In the genomic region with DNA sequence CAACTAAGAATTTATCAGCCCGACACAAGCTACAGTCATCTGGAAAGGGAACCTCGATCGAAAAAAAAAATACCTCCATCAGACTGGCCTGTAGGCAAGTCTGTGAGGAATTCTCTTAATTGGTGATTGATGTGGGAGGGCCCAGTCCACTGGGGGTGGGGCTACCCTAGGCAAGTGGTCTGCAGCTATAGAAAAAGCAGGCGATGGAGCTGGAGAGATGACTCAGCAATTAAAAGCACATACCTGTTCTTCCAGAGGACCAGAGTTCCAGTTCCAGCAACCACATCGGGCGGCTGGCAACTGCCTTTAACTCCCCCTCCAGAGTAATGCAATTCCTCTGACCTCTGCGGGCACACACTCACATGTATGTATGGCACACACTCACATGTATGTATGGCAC, we compare ENCODE assay signal across 27 mouse cellular contexts. TPM values are rescaled to one million over a fixed set of nuclear protein-coding genes. Genes with fewer than 3 reads are reported as not detected.
DNase-seq lines count a peak whose midpoint lies in the region; ATAC-seq and TF ChIP-seq lines count a peak whose summit lies in the region.
"Had no signal": no experiment of that assay in that cellular context is flagged by ENCODE, and none has a peak within 500 bp of the region (broad histone marks: within the 10 kb centered on the region; RNA-seq: fewer than 3 reads in every experiment).

No protein-coding gene starts in this region.

- no peaks in the 10 kb centered on the region for H3K36me3 ChIP-seq in MEL (ENCODE audit: control insufficient read depth in 1 of 2, insufficient read depth in 2 of 2, low read length in 2 of 2)
- H3K36me3 ChIP-seq in intestine, embryonic 15.5 days = no peaks in the 10 kb centered on the region
- H3K36me3 ChIP-seq: embryonic facial prominence, embryonic 10.5 days; embryonic facial prominence, embryonic 13.5 days; forebrain, embryonic 12.5 days; forebrain, embryonic 15.5 days; hindbrain, embryonic 12.5 days; hindbrain, embryonic 15.5 days had no signal

- H3K27me3 ChIP-seq in MEL (ENCODE audit: control insufficient read depth in 1 of 2, insufficient read depth in 2 of 2, low read length in 2 of 2) = no peaks in the 10 kb centered on the region
- H3K27me3 ChIP-seq in intestine, embryonic 15.5 days (replicated peaks) = no peaks in the 10 kb centered on the region
- H3K27me3 ChIP-seq: embryonic facial prominence, embryonic 13.5 days; forebrain, embryonic 12.5 days; forebrain, embryonic 15.5 days; hindbrain, embryonic 15.5 days had no signal

- H3K27ac ChIP-seq in MEL (ENCODE audit: control insufficient read depth, low read depth, low read length) = no peak overlapping the region
- no peak overlapping the region for H3K27ac ChIP-seq in intestine, embryonic 15.5 days
- H3K27ac ChIP-seq: embryonic facial prominence, embryonic 10.5 days; embryonic facial prominence, embryonic 13.5 days; forebrain, embryonic 12.5 days; forebrain, embryonic 15.5 days; gastrocnemius, adult 2 months; hindbrain, embryonic 12.5 days; hindbrain, embryonic 15.5 days had no signal

- no peak for ATAC-seq in intestine, embryonic 15.5 days
- ATAC-seq: forebrain, embryonic 15.5 days had no signal

- no peak for TF ChIP-seq CTCF in MEL (IDR thresholded peaks at IDR 0.05 in 2 of 3, conservative IDR thresholded peaks at IDR 0.05 in 1 of 3; ENCODE audit: control insufficient read depth in 1 of 3, insufficient read depth in 1 of 3, low read depth in 2 of 3, low read length in 3 of 3, poor library complexity in 1 of 3, severe bottlenecking in 1 of 3)

- no peaks in the 10 kb centered on the region for H3K9me3 ChIP-seq in MEL (replicated peaks; ENCODE audit: insufficient read depth, low read length)
- H3K9me3 ChIP-seq in intestine, embryonic 15.5 days = no peaks in the 10 kb centered on the region
- H3K9me3 ChIP-seq: embryonic facial prominence, embryonic 10.5 days; embryonic facial prominence, embryonic 13.5 days; forebrain, embryonic 12.5 days; forebrain, embryonic 15.5 days; hindbrain, embryonic 12.5 days; hindbrain, embryonic 15.5 days had no signal

- peak; percentile 1 for DNase-seq in cerebellum, adult 9-10 months
- no peak for DNase-seq in cerebellum, adult 18-20 months
- peak; percentile 6 for DNase-seq in MEL (ENCODE audit: low read depth, low spot score)
- peak; percentile 33 for DNase-seq in NIH3T3 (ENCODE audit: low read depth)
- no peak for DNase-seq in kidney, postnatal 10 days
- DNase-seq in adrenal gland, postnatal 36 days = no peak
- DNase-seq in frontal cortex, postnatal 36 days (ENCODE audit: low spot score in 2 of 2) = no peak
- DNase-seq: adrenal gland, postnatal 10 days; cerebellum, adult 2 months; cerebellum, postnatal 10 days; cerebellum, postnatal 36 days; embryo, embryonic 11 days; gastrocnemius, adult 2 months; gastrocnemius, postnatal 14 days; heart, adult 11 months; kidney, adult 11 months; kidney, adult 8-10 months had no signal

- TF ChIP-seq RAD21 in MEL (IDR thresholded peaks at IDR 0.05; ENCODE audit: low read depth, low read length) = no peak

- no peak for TF ChIP-seq POLR2A in MEL (IDR thresholded peaks at IDR 0.05; ENCODE audit: control insufficient read depth in 1 of 2, insufficient read depth in 1 of 2, low read depth in 1 of 2, low read length in 2 of 2, poor library complexity in 1 of 2)

- H3K9ac ChIP-seq in MEL (ENCODE audit: control insufficient read depth, low read depth, low read length, poor library complexity, severe bottlenecking) = no peak overlapping the region
- no peak overlapping the region for H3K9ac ChIP-seq in intestine, embryonic 15.5 days
- H3K9ac ChIP-seq: embryonic facial prominence, embryonic 13.5 days; forebrain, embryonic 12.5 days; forebrain, embryonic 15.5 days; hindbrain, embryonic 12.5 days; hindbrain, embryonic 15.5 days had no signal

- no peak overlapping the region for H3K4me3 ChIP-seq in MEL (ENCODE audit: control insufficient read depth in 1 of 2, insufficient read depth in 1 of 2, low read depth in 2 of 2, low read length in 2 of 2)
- no peak overlapping the region for H3K4me3 ChIP-seq in intestine, embryonic 15.5 days (replicated peaks)
- H3K4me3 ChIP-seq: embryonic facial prominence, embryonic 10.5 days; embryonic facial prominence, embryonic 13.5 days; erythroblast, embryonic 14.5 days; forebrain, embryonic 12.5 days; forebrain, embryonic 15.5 days; gastrocnemius, adult 2 months; hindbrain, embryonic 12.5 days; hindbrain, embryonic 15.5 days had no signal

- TF ChIP-seq EP300 in MEL (IDR thresholded peaks at IDR 0.05; ENCODE audit: low read depth in 1 of 2, low read length in 2 of 2) = no peak

- WGBS in intestine, embryonic 15.5 days = 66% methylated on average over 7 of the region's 7 CpGs

- H3K4me1 ChIP-seq in MEL (ENCODE audit: control insufficient read depth in 1 of 2, insufficient read depth in 2 of 2, low read length in 2 of 2) = no peaks in the 10 kb centered on the region
- H3K4me1 ChIP-seq in intestine, embryonic 15.5 days (replicated peaks) = no peaks in the 10 kb centered on the region
- H3K4me1 ChIP-seq: embryonic facial prominence, embryonic 10.5 days; forebrain, embryonic 12.5 days; forebrain, embryonic 15.5 days had no signal

- H3K79me2 ChIP-seq in MEL (ENCODE audit: control insufficient read depth, insufficient read depth, low read length, poor library complexity) = no peaks in the 10 kb centered on the region

- no peak overlapping the region for H3K4me2 ChIP-seq in intestine, embryonic 15.5 days (replicated peaks)
- H3K4me2 ChIP-seq: embryonic facial prominence, embryonic 13.5 days; forebrain, embryonic 12.5 days; forebrain, embryonic 15.5 days; heart, embryonic 11.5 days; hindbrain, embryonic 12.5 days; hindbrain, embryonic 15.5 days had no signal

TF ChIP-seq in MEL, 35 proteins besides CTCF, POLR2A, EP300 and RAD21:
- TF ChIP-seq HCFC1 (IDR thresholded peaks at IDR 0.05; ENCODE audit: low read depth, low read length) = no peak

RNA-seq across cellular contexts. Expression of a gene that starts 7.5 kb away (rescaled TPM):
- not detected in 2 replicates for total RNA-seq in MEL (2012; rRNA removed)
- not detected for polyA plus RNA-seq in MEL (2012; ENCODE audit: insufficient read depth in 1 of 2, insufficient read length in 2 of 2, low read depth in 1 of 2, low replicate concordance in 2 of 2, missing spikeins in 1 of 2)
- polyA plus RNA-seq in intestine, embryonic 15.5 days (2015; fragmentation: Nextera tagmentation; extraction: Ambion mirVana) = 0.87 and 0.96 TPM in 2 replicates
- under 1 TPM; 0.17 to 0.40 TPM for total RNA-seq in adrenal gland, postnatal 36 days (2021)
- total RNA-seq: gastrocnemius, adult 2 months; hematopoietic stem cell, adult 5-6 weeks had no signal
- polyA plus RNA-seq: erythroblast, embryonic 14.5 days had no signal

RNA-seq across cellular contexts. Expression of a gene that starts 51.9 kb away (rescaled TPM):
- total RNA-seq in MEL (2012; rRNA removed) = 11.0 and 11.7 TPM in 2 replicates
- 10 to 100 TPM in 1 of 2 experiments, not detected in 1; 27.0 TPM for polyA plus RNA-seq in MEL (2012; ENCODE audit: insufficient read depth in 1 of 2, insufficient read length in 2 of 2, low read depth in 1 of 2, low replicate concordance in 2 of 2, missing spikeins in 1 of 2)
- polyA plus RNA-seq in intestine, embryonic 15.5 days (2015; fragmentation: Nextera tagmentation; extraction: Ambion mirVana) = 17.5 and 18.2 TPM in 2 replicates
- 10 to 100 TPM; 41.6 to 41.9 TPM for total RNA-seq in adrenal gland, postnatal 36 days (2021)

RNA-seq across cellular contexts. Expression of a gene that starts 54.4 kb away (rescaled TPM):
- total RNA-seq in MEL (2012; rRNA removed) = 1.2 and 1.5 TPM in 2 replicates
- 1 to 10 TPM in 1 of 2 experiments, not detected in 1; 2.0 TPM for polyA plus RNA-seq in MEL (2012; ENCODE audit: insufficient read depth in 1 of 2, insufficient read length in 2 of 2, low read depth in 1 of 2, low replicate concordance in 2 of 2, missing spikeins in 1 of 2)
- polyA plus RNA-seq in intestine, embryonic 15.5 days (2015; fragmentation: Nextera tagmentation; extraction: Ambion mirVana) = 2.8 and 4.4 TPM in 2 replicates
- 10 to 100 TPM in 1 of 2 experiments, 1 to 10 TPM in 1; 8.2 to 11.6 TPM for total RNA-seq in adrenal gland, postnatal 36 days (2021)

Comparison
In these comparisons a context has a peak if more than half of its experiments do, and no peak if none do; other contexts are left out.
1. DNase-seq: peak in cerebellum, adult 9-10 months (single experiment), MEL (single experiment) and NIH3T3 (single experiment); none in cerebellum, adult 18-20 months (0 of 2), kidney, postnatal 10 days (single experiment), adrenal gland, postnatal 36 days (0 of 2) and frontal cortex, postnatal 36 days (0 of 2).